Mouse (Mus musculus): ENCODE data around the gene 4933416C03Rik.

The 4933416C03Rik gene

DNA sequence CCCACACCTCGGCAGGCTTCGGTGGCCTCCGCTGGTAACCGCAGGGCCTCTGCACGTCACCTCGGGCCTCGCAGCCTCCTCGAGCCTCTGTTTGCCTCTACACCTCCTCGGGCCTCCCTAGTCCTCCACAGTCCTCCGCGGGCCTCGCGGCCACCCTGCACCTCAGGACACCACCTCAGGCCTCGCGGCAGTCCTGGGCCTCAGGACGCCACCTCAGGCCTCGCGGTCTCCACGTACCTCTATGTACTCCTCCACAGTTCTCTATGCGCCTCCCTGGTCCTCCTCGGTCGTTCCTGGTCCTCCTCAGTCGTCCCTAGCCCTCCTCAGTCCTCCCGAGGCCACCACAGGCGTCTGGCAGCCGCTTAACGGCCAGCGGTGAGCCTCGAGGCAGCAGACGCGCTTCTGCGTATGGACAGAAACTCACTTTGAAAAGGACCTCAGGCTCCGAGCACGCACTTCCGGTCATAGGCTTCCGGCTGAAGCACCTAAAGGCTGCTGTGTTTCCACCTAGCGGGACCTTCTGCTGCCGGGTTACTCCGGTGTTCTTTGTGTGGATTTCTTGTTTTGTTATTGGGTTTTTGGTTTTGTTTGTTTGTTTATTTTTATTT lies at the start of gene 4933416C03Rik:
Gene 4933416C03Rik (minus strand): TSS at position 51 of the 608 bp plus-strand sequence.
- no peak for DNase-seq (ENCODE audit: low spot score in 2 of 2)

DNA sequence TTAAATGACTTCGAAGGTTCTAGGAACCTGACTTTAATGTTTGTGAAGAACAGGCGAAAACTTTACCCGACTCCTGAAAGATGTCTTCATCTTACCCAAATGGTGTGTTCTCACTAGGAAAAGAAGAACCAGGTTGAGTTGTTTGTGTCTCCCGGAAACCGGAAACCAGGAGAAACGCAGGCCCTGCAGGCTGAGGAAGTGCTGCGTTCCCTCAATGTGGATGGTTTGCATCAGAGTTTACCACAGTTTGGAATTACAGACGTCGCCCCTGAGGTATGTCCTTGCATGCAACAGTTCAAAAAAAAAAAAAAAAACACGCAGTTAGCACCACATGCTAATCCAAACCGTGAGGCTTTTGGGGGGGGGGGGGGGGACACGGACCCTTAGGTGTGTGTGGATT lies 48.6 kb upstream of the 4933416C03Rik start:
- no peak for DNase-seq (ENCODE audit: low spot score in 2 of 2)

DNA sequence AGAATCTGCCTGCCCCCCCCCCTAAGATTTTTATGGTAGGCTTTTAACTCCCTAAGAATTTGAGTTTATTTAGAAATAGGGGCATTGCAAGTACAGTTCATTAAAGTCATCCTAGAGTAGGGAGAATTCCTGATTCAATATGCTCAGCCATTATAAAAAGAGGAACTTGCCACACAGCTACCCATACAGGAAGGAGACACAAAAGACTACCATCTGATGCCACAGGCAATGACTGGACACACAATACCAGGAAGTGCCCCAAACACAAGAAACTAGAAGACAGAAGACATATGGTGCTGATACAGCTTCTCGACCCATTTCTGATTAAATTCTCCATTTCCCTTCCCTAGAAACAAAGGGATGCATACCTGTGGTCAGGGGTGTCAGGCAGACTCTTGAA lies 43.0 kb upstream of the 4933416C03Rik start:
- DNase-seq (ENCODE audit: low spot score in 2 of 2), result no peak

DNA sequence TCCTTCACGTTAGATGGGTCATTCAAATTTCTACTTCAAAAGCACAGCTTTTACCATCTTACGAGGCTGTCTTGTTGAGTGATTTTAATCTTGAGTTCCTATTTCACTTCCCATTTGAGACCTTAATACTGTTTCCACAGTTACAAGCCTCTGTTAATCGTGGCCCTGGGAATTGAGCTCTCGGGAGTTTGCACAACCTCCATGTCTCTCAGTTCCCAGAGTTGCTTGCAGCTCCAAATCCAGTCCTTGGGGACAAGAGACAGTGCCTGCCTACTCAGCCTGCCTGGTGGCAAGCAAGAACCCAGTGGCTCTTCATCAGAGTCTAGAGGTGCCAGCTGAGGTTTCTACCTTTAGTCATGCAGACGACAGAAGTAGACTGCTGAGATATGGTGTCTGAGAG lies 41.0 kb upstream of the 4933416C03Rik start:
- no peak for DNase-seq (ENCODE audit: low spot score in 2 of 2)

- DNase-seq (ENCODE audit: low spot score in 2 of 2), result no peak
Measured at GRCm38 (mm10) chr10:116146091-116146490, 32.4 kb upstream of the 4933416C03Rik start.

DNA sequence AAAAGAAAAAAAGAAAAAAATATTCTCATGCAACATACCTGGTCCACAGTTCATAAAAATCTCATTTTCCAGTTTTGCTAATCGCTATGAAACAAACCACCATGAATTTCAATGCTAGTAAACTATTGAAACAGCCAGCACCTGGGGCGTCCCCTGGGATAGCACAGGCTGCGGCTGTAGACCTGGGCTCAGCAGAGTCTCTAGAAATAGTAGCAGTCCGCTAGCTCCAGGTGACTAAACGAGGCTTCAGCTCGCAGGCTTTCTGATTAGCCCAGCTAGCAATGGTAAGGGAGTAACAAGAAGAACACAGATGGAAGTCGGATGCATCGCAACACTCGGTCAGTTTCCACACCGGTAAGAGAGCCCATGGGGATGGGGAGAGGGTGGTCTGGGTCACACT lies 30.0 kb upstream of the 4933416C03Rik start:
- peak in 1 of 2 experiments; percentile 3 for DNase-seq (ENCODE audit: low spot score in 2 of 2)

DNA sequence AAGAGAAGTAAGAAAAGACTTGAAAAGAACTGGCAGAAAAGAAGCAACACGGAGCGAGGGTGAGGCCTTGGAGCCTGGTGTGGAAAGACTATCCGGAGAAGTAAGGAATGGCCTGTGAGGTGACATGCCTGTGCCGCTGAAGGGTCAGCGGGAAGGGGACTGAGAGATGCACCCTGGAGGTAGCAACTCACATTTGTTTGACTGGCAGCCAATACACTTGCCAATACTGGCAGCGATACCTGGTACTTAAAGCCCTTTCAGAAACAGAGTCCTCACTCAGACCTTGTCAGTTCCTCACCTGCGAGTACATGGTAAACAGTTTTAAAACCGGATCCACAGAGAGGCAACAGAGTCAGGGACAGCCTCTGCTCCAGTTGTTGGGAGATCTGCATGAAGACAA lies 26.5 kb upstream of the 4933416C03Rik start:
- no peak for DNase-seq (ENCODE audit: low spot score in 2 of 2)

GRCm38 (mm10) chr10:116135187-116135586 lies 21.5 kb upstream of the 4933416C03Rik start:
- DNase-seq (ENCODE audit: low spot score in 2 of 2), result no peak

DNA sequence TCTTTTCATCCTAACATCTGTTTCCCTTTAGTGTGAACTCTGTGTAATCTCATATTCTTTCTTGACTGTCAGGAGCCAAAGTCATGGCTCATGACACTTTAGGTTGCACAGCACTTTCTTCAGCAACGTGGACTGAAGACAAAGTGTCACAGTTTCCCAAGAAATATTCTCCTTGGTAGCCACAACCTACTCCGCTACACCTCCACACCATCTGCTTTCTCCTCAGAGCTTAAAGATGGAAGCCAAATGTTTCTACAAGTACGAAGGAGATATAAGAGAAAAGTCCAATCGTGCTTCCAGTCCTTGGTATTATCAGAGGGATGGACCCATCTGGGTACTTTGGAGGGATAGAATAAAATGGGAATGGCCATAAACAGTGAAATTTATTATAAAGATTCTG lies 18.5 kb upstream of the 4933416C03Rik start:
- peak; percentile 30 to 74 for DNase-seq (ENCODE audit: low spot score in 2 of 2)

DNA sequence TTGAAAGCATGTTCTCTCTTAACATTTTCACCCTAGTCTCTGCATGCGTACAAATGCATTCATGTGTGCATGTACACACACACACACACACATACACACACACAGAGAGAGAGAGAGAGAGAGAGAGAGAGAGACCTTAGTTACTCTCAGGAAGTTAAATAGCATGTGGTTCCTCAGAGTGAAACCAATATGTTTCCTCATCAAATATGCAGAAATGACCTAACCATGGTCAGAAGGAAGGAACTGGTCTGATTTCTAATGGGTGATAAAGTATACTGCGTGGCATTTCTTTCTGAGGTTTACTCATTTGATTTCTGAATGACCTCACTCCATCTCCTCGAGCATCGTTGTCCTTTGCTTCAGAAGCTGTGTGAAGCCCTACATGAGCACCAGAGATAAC lies 17.5 kb upstream of the 4933416C03Rik start:
- no peak for DNase-seq (ENCODE audit: low spot score in 2 of 2)

- no peak for DNase-seq (ENCODE audit: low spot score in 2 of 2)
Measured at GRCm38 (mm10) chr10:116130401-116130800, 16.7 kb upstream of the 4933416C03Rik start.

DNA sequence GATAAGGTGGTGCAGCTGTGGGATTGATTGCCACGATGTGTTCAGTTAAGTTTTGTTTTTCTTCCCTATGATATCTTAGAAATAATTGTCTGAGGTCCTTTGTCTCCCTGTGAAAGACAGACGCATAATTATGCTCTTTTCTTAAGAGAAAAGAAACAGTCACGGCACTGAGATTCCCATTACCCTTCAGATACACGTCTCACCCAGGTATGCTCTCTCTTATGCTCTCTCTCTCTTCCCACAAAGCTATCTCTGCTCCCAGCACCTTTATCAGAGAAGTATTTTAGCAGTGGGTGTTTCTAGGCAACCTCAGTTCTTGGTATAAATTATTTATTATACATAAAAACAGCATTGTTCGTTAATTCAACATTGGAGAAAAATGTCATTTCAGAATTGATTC lies 11.6 kb upstream of the 4933416C03Rik start:
- no peak for DNase-seq (ENCODE audit: low spot score in 2 of 2)

GRCm38 (mm10) chr10:116123808-116124207 lies 10.1 kb upstream of the 4933416C03Rik start:
- DNase-seq (ENCODE audit: low spot score in 2 of 2), result no peak

- DNase-seq (ENCODE audit: low spot score in 2 of 2), result no peak
Measured at GRCm38 (mm10) chr10:116121463-116121862, 7.7 kb upstream of the 4933416C03Rik start.

GRCm38 (mm10) chr10:116117060-116117459 lies 3.3 kb upstream of the 4933416C03Rik start:
- peak in 1 of 2 experiments; percentile 53 for DNase-seq (ENCODE audit: low spot score in 2 of 2)

DNA sequence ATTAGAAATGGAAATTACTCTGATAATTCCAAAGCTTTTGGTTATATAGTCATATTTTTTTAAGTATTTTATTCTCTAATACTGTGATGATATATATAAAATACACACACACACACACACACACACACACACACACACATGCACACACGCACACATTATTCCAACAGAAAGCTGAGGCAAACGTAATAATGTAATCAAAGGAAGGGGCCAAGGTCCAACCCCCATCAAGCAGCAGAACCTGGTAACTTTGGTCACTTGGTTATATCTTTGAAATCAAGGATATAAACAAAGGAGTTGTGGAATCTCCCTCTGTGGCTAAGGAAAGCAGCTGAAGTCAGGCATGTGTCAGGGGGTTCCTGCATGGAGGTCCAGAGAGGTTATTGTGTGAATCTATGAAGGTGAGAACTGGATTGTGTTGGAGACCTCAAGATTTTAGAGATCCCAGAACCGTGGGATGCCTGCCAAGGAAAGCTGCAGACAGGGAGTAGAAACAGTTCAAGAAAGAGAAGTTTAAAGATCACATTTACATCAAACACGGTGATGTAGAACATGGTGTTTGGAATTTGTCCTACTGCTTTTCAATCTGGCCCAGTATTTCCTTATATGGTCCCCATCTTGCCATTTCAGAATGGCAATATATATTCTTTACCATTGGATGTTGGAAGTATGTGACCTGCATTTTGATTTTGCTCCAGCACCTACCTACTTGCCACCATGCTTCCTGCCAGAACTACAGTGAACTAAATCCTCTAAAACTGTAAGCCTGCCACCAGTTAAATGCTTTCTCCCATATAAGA lies 2.4 kb upstream of the 4933416C03Rik start:
- DNase-seq (ENCODE audit: low spot score in 2 of 2), result peak in 1 of 2 experiments; percentile 30

GRCm38 (mm10) chr10:116112868-116113267 lies 849 bp downstream of the 4933416C03Rik start:
- DNase-seq (ENCODE audit: low spot score in 2 of 2), result no peak

- no peak for DNase-seq (ENCODE audit: low spot score in 2 of 2)
Measured at GRCm38 (mm10) chr10:116108730-116109129, 5.0 kb downstream of the 4933416C03Rik start.

GRCm38 (mm10) chr10:116108176-116108575 lies 5.5 kb downstream of the 4933416C03Rik start:
- peak in 1 of 2 experiments; percentile 54 for DNase-seq (ENCODE audit: low spot score in 2 of 2)

DNA sequence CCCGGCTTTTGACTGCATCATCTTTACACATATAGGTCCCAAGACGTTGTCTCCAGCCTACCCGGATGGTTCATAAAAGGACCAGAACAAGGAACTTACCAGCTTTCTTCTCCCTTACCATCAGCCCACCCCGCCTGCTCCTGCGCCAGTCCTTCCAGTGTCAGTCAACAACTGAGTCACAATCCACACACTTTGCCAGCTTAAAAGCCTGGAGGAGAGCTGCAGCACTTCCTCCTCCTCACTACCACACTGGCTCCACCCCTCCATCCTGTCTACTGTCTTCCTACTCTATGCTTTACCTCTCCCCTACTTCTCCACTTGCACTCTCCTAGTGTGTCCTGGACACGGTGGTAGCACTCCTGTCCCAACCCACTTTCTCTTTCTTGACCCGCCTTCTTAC lies 15.2 kb downstream of the 4933416C03Rik start:
- no peak for DNase-seq (ENCODE audit: low spot score in 2 of 2)

DNA sequence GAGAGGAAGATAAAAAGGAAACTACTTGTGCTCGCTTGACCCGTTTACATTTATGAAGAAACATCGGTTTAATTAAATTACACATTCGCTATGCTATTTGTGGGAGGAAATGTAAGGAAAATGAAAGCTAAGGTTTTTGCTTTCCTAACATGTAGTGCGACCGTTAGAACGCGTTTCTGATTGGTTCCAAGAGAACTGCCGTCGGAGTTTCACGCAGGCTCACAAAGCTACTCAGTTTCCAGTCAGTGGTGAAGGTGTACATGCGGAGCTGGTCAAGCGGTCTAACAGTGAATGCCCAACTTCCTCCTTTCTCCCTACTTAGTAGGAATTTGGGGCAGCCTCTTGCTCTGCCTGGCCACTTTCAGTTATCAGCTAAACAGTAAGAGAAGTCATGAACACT lies 17.3 kb downstream of the 4933416C03Rik start:
- DNase-seq (ENCODE audit: low spot score in 2 of 2), result no peak

DNA sequence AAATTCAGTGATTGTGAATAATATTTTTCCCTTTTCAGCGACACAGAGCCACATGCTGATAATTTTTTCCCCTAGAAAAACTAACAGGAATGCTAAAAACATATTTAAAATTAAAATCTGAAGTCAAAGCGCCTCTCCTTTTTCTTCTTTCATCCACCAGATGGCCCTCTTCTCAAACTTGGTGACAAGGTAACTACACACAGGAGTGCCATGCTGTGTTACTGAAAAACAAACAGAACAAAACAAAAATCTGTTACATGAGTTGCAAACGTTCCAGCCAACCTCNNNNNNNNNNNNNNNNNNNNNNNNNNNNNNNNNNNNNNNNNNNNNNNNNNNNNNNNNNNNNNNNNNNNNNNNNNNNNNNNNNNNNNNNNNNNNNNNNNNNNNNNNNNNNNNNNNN lies 29.8 kb downstream of the 4933416C03Rik start:
- DNase-seq (ENCODE audit: low spot score in 2 of 2), result peak in 1 of 2 experiments; percentile 54

DNA sequence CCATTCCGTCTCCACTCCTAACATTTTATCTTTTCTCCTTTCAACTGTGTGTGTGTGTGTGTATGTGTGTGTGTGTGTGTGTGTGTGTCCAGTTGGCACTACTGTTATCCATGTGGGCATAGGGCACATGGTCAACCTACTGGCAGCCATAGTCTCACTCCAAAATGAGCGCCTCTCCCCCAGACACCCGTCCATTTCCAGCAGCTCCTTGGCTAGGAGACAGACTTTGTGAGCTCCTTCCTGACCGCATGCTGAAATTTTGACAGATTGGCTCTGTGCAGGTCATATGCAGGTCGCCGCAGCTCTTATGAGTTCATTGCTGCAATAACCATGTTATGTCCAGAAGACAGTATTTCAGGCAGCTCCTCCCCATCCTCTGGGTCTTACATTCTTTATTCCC lies 32.9 kb downstream of the 4933416C03Rik start:
- no peak for DNase-seq (ENCODE audit: low spot score in 2 of 2)

All from frontal cortex, postnatal 36 days (tissue).